Mouse (Mus musculus): ENCODE results near the gene Ift88. TPM values are rescaled to one million over a fixed set of nuclear protein-coding genes. Genes with fewer than 3 reads are reported as not detected.

The Ift88 gene
- polyA plus RNA-seq, 1 experiment from 2014 or later: 13.5 TPM

Other genes with a start within 250 kb of the Ift88 start
- 28.0 and 30.2 TPM in 2 replicates for gene Cryl1, start 25.5 kb upstream of the Ift88 start, polyA plus RNA-seq (2015; fragmentation: Nextera tagmentation; extraction: Ambion mirVana)
- gene Il17d, start 100.7 kb downstream of the Ift88 start, polyA plus RNA-seq (2015; fragmentation: Nextera tagmentation; extraction: Ambion mirVana): 4.1 and 4.8 TPM in 2 replicates
- 93.8 and 101 TPM in 2 replicates for gene Eef1akmt1, start 147.6 kb downstream of the Ift88 start, polyA plus RNA-seq (2015; fragmentation: Nextera tagmentation; extraction: Ambion mirVana)
- 19.7 and 19.8 TPM in 2 replicates for gene Xpo4, start 241.4 kb downstream of the Ift88 start, polyA plus RNA-seq (2015; fragmentation: Nextera tagmentation; extraction: Ambion mirVana)

All from lung, embryonic 16.5 days (tissue).